Mouse (Mus musculus): ENCODE data around the gene Tpd52l1.
"Not testable (repeated sequence)": the region's sequence is repeated elsewhere in the genome, so short reads cannot be mapped to it uniquely, and the experiment has no call there.

Tpd52l1 gene

GRCm38 (mm10) chr10:31445291-31446124 is at the start of gene Tpd52l1:
Gene Tpd52l1 (minus strand): TSS chr10:31445958.
- DNase-seq (ENCODE audit: low read depth) = no peak

GRCm38 (mm10) chr10:31494296-31494695 is 48.5 kb upstream of the Tpd52l1 start:
- DNase-seq (ENCODE audit: low read depth) = no peak

GRCm38 (mm10) chr10:31467043-31467898 is 21.5 kb upstream of the Tpd52l1 start:
- no peak for DNase-seq (ENCODE audit: low read depth)

- peak; percentile 71 for DNase-seq (ENCODE audit: low read depth)
Measured at GRCm38 (mm10) chr10:31465840-31466541, 20.2 kb upstream of the Tpd52l1 start.

- peak; percentile 57 for DNase-seq (ENCODE audit: low read depth)
Measured at GRCm38 (mm10) chr10:31465424-31465823, 19.7 kb upstream of the Tpd52l1 start.

GRCm38 (mm10) chr10:31463044-31463443 is 17.3 kb upstream of the Tpd52l1 start:
- peak; percentile 84 for DNase-seq (ENCODE audit: low read depth)

GRCm38 (mm10) chr10:31456806-31457205 is 11.0 kb upstream of the Tpd52l1 start:
- DNase-seq (ENCODE audit: low read depth) = no peak

GRCm38 (mm10) chr10:31447083-31447482 is 1.3 kb upstream of the Tpd52l1 start:
- no peak for DNase-seq (ENCODE audit: low read depth)

- DNase-seq (ENCODE audit: low read depth) = no peak
Measured at GRCm38 (mm10) chr10:31444206-31444605, 1.6 kb downstream of the Tpd52l1 start.

GRCm38 (mm10) chr10:31441491-31441890 is 4.3 kb downstream of the Tpd52l1 start:
- DNase-seq (ENCODE audit: low read depth) = peak; percentile 44

GRCm38 (mm10) chr10:31436047-31436446 is 9.7 kb downstream of the Tpd52l1 start:
- DNase-seq (ENCODE audit: low read depth) = no peak

GRCm38 (mm10) chr10:31417956-31418355 is 27.8 kb downstream of the Tpd52l1 start:
- no peak for DNase-seq (ENCODE audit: low read depth)

- DNase-seq (ENCODE audit: low read depth) = no peak
Measured at GRCm38 (mm10) chr10:31392990-31393389, 52.8 kb downstream of the Tpd52l1 start.

GRCm38 (mm10) chr10:31390777-31391395 is 54.9 kb downstream of the Tpd52l1 start:
- no peak for DNase-seq (ENCODE audit: low read depth)

- DNase-seq (ENCODE audit: low read depth) = not testable (repeated sequence)
Measured at GRCm38 (mm10) chr10:31388566-31388965, 57.2 kb downstream of the Tpd52l1 start.

- DNase-seq (ENCODE audit: low read depth) = peak; percentile 5
Measured at GRCm38 (mm10) chr10:31370200-31370599, 75.6 kb downstream of the Tpd52l1 start.

GRCm38 (mm10) chr10:31359749-31360148 is 86.0 kb downstream of the Tpd52l1 start:
- no peak for DNase-seq (ENCODE audit: low read depth)

- DNase-seq (ENCODE audit: low read depth) = no peak
Measured at GRCm38 (mm10) chr10:31354886-31355461, 90.8 kb downstream of the Tpd52l1 start.

GRCm38 (mm10) chr10:31354141-31354540 is 91.6 kb downstream of the Tpd52l1 start:
- DNase-seq (ENCODE audit: low read depth) = no peak

GRCm38 (mm10) chr10:31352845-31353427 is 92.8 kb downstream of the Tpd52l1 start:
- no peak for DNase-seq (ENCODE audit: low read depth)

GRCm38 (mm10) chr10:31351056-31351455 is 94.7 kb downstream of the Tpd52l1 start:
- DNase-seq (ENCODE audit: low read depth) = no peak

Measured in 416B (cell line).